Mouse (Mus musculus): ENCODE results near the gene Pitpnm3.
"Not testable (repeated sequence)": the region's sequence is repeated elsewhere in the genome, so short reads cannot be mapped to it uniquely, and the experiment has no call there.

Pitpnm3 gene

DNA sequence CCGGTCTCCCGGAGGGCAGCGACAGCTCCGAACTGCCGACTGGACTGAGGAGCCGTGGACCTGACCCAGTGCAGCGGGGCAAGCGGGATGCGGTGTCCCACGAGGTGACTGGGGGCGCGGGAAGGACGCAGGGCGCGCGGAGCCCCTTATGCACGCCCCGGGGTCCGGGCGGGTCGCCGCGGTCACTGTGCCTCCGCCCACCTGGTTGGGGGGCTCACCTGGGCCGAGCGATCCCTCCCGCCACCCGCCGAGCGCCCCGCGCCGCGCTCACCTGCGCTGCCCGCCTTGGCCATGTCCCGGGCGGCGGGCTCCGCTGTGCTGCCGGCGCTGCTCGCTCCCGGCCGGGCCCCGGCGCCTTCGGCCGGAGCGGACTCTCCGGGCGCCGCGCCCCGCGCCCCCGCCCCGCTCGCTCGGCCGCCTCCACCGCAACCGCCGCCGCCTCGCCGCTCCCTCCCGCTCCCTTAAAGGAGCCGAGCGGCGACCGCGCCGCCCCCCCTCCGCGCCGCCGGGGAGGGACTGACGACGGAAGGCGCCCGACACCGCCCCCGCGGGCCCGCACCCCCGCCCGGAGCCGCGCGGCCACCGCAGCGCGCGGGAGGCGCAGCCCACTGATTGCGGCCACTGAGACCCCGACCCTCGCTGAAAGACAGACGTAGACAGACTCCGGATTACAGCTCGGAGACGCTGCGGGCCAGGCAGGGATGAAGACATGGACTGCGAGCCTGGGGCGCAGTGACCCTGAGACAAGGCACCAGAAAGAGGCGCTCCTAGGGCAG, at the start of gene Pitpnm3:
Gene Pitpnm3, minus strand, starts transcription at position 396 of the 776 bp plus-strand sequence.
- DNase-seq (ENCODE audit: extremely low spot score, low spot score) = peak; percentile 63

DNA sequence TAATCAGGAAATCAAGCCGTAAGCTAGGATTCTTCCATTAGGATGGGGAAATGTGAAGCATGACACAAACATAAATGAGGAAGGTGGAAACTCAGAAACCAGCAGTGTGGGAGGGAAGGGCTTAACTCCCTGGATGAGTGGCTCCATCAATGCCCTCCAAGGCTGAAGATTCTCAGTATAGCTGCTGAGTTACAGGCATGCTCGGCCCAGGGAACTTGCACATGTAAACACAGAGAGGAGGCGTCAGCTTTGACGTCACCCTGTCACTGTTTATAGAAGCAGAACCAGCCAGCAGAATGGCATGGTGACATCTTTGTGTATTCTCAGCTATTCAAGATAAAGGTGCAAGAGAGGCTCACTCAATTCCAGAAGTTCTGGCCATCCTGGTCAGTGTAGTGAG, 48.7 kb upstream of the Pitpnm3 start:
- no peak for DNase-seq (ENCODE audit: extremely low spot score, low spot score)

DNA sequence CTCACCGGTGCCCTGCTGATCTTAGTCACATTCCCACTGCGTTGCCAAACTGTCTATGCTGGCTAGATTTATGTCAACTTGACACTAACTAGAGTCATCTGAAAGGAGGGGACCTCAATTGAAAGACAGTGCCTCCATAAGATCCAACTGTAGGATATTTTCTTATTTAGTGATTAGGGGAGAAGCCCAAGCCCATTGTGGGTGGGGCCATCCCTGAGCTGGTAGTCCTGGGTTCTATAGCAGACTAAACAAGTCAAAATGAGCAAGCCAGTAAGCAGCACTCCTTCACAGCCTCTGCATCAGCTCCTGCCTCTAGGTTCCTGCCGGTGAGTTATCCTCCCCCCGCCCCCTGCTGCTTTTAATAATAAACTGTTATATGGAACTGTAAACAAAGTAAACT, 45.6 kb upstream of the Pitpnm3 start:
- DNase-seq (ENCODE audit: extremely low spot score, low spot score) = no peak

- no peak for DNase-seq (ENCODE audit: extremely low spot score, low spot score)
Observed at GRCm38 (mm10) chr11:72180556-72180955, 45.0 kb upstream of the Pitpnm3 start.

DNA sequence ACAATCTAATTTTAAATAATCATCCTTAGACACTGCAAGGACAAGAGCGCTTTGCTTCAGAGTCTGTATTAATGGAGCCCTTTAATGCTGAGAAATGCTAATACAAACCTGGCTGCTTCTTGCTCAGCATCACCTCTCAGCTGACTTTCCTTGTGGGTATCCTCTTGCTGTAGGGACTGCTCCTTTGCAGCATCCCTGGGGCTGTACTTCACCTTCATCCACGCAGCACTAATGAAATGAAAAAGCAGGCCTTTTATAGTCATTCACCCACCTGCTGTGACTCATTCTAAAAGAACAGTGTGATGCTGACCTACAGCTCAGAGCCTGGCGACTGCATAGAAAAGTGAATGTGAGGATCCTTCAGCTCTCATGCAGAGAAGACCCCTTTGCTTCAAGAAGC, 41.0 kb upstream of the Pitpnm3 start:
- DNase-seq (ENCODE audit: extremely low spot score, low spot score) = no peak

DNA sequence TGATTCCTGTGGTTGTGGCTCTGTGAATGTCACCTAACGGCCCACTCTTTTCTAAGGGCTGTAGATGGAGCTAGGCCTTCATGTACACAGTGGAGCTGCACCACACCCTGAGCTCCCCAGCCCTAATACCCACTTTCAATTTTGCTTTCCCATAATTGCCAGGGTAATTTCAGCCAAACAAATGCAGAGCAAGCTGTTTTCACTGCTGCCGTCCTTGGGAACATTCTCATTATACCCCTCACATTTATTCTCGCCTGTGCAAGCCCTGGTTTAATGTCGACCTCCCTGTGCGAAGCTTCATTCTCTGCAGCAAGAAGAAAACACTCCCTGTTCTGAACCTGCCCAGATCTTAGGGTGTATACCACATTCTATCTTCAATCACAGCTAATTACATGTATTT, 40.4 kb upstream of the Pitpnm3 start:
- no peak for DNase-seq (ENCODE audit: extremely low spot score, low spot score)

- no peak for DNase-seq (ENCODE audit: extremely low spot score, low spot score)
Observed at GRCm38 (mm10) chr11:72174721-72175120, 39.1 kb upstream of the Pitpnm3 start.

- no peak for DNase-seq (ENCODE audit: extremely low spot score, low spot score)
Observed at GRCm38 (mm10) chr11:72173506-72173905, 37.9 kb upstream of the Pitpnm3 start.

GRCm38 (mm10) chr11:72171906-72172305, 36.3 kb upstream of the Pitpnm3 start:
- DNase-seq (ENCODE audit: extremely low spot score, low spot score) = not testable (repeated sequence)

GRCm38 (mm10) chr11:72169871-72170270, 34.3 kb upstream of the Pitpnm3 start:
- DNase-seq (ENCODE audit: extremely low spot score, low spot score) = no peak

DNA sequence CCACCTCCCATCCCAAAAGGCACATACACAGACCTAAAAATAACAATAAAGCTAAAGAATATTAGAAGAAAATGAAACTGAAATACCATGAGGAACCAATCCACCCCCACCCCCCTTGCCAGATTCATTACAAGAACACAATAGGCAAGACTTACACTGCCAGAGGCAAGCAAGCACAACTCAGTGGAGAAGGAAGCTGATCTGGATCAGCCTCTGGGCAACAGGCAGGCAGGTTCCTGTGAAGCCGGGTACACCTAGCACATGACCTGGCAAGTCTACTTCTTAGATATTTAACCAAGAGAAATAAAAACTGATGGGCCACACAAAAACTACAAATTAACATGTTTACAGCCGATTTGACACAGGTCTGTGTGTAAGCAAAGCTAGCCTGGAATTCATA, 27.6 kb upstream of the Pitpnm3 start:
- no peak for DNase-seq (ENCODE audit: extremely low spot score, low spot score)

DNA sequence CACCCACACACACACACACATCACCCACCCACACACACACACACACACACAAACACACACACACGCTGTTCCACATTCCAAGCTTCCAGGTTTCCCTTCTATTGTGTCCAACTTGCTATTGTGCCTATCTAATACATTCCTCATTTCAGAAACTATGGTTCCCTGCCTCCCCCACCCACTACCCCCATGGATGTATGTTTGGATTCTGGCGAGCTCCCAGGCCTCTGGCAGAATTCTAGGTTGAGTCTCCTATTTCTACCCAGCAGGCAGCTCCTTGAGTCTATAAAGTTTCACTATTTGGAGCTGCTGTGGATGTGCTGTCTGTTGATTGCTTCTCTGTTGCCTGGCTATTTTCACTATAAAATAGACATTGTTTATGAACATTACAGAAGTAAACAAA, 21.0 kb upstream of the Pitpnm3 start:
- DNase-seq (ENCODE audit: extremely low spot score, low spot score) = no peak

DNA sequence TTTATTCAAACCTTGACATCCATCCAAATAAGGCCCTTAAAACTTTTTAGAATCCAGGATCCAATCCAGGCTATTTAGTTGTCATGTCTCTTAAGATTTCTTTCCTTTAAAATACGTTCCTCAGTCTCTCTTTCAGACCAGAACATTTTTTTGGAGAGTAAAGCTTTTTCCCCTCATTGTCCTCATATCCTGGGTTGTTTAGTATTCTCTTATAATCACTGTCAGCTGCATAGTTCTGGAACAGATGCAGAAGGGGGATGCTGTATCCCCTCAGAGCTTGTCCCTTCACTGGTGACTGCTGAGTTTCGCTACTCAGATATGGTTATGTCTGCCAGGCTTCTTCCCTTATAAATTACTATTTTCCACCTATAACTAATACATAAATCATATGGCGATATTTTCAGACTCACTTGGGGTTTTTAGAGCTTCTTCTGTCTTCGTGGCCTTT, 20.4 kb upstream of the Pitpnm3 start:
- DNase-seq (ENCODE audit: extremely low spot score, low spot score) = no peak

- DNase-seq (ENCODE audit: extremely low spot score, low spot score) = no peak
Observed at GRCm38 (mm10) chr11:72155186-72155980, 19.8 kb upstream of the Pitpnm3 start.

DNA sequence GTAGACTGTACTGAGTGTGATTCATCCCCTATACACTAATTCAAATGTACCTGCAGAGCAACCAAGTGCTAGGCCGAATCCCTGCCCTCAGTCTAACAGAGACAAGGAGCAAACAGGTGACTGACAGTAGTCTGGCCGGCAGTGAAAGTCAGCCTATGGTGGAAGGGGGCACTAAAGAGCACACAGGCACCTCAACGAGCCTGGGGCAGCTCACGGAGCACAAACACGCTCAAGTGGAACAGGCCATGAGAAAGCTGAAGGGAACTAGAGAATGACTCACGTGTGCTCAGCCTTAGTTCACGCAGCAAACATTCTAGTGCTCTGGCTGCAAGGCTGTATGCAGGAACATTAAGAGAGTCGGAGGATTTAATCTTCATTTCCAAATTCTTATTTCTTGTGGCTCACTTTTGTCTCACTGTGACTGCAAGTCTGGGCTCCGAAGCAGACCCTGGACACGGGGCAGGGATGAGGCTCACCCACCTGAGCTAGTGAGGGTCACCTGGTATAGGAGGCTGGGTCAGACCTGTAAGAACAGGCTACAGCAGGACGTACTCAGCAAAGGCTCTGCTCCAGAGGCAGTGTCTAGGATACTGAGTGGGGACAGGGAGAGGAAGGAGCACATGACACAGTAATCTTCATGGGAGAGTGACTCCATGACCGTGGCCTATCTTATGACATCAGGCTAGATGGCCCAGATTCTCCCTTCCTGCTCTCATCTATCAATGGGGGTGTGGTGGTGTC, 17.7 kb upstream of the Pitpnm3 start:
- DNase-seq (ENCODE audit: extremely low spot score, low spot score) = no peak

- no peak for DNase-seq (ENCODE audit: extremely low spot score, low spot score)
Observed at GRCm38 (mm10) chr11:72151120-72151519, 15.5 kb upstream of the Pitpnm3 start.

- no peak for DNase-seq (ENCODE audit: extremely low spot score, low spot score)
Observed at GRCm38 (mm10) chr11:72147910-72148309, 12.3 kb upstream of the Pitpnm3 start.

GRCm38 (mm10) chr11:72145877-72146248, 10.3 kb upstream of the Pitpnm3 start:
- DNase-seq (ENCODE audit: extremely low spot score, low spot score) = no peak

DNA sequence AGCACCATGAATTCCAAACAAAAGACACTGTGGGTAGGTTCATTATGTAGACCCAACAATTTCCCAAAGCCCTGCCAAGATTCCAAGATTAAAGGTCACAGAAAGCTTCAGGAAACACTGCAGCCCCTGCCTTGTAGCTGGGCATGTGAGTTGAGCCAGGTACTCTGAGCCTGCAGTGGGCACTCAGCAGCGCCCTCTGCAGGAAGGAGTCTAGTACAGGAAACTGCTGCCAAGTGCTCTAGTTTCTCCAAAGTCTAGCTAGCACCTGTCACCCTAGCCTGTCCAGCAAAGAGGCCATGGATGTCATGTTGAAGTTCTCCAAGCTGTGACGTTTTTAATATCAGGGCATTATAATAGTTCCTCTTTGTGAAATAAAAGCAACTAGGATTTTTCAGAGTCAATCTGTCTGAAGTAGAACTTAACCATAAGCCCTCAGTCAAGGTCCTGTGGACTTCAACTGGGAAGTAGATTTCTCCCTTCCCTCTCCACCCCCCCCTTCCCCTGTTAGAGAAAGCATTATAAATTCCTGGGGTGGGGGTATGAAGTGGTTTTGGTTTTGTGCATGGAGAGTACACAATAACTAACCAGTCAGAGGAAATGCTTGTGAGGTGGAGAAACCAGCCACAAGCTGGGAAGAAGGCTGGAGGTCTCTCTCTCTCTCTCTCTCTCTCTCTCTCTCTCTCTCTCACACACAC, 9.8 kb upstream of the Pitpnm3 start:
- no peak for DNase-seq (ENCODE audit: extremely low spot score, low spot score)

- no peak for DNase-seq (ENCODE audit: extremely low spot score, low spot score)
Observed at GRCm38 (mm10) chr11:72142889-72143288, 7.3 kb upstream of the Pitpnm3 start.

DNA sequence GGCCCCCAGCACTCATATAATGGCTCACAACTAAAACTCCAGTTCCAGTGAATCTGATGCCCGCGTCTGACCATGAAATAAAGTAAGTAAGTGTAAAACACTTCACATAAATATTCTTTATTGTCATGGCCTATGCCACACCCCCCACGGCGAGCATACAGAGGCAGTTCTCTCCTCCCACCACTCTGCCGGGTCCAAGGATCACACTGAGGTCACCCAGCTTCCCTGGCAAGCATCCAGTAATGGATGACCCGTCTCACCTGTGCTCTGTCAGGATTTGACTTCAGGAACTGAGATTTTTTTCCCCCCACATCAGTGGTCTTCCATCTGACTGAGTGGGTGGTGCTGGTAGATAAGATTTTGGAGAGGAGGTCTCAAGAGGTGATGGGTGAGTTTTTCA, 4.6 kb upstream of the Pitpnm3 start:
- DNase-seq (ENCODE audit: extremely low spot score, low spot score) = no peak

Measured in neural tube, embryonic 10.5 days (tissue).